In genomic region chr8:123999568-123999967, GRCm38 (mm10) we compare ENCODE assay signal across 15 mouse cellular contexts. TPM values are rescaled to one million over a fixed set of nuclear protein-coding genes. Genes with fewer than 3 reads are reported as not detected.
A peak's percentile ranks its signal among the peaks of the same experiment; 100 is the strongest.
DNase-seq lines count a peak whose midpoint lies in the region; ATAC-seq and TF ChIP-seq lines count a peak whose summit lies in the region.
"Had no signal": no experiment of that assay in that cellular context is flagged by ENCODE, and none has a peak within 500 bp of the region (broad histone marks: within the 10 kb centered on the region; RNA-seq: fewer than 3 reads in every experiment).

No protein-coding gene starts in this region.

- H3K4me2 ChIP-seq in embryonic facial prominence, embryonic 14.5 days (ENCODE audit: low read depth, low read length), result no peak overlapping the region
- H3K4me2 ChIP-seq: forebrain, embryonic 13.5 days; hindbrain, embryonic 14.5 days; liver, embryonic 13.5 days; neural tube, embryonic 12.5 days had no signal

- ATAC-seq in embryonic facial prominence, embryonic 14.5 days (ENCODE audit: low read depth), result peak; percentile 55; the same call in 1 of the 2 replicates
- ATAC-seq in megakaryocyte-erythroid progenitor cell, adult 5-6 weeks (replicated peaks; ENCODE audit: low FRiP score, low TSS enrichment, poor library complexity, severe bottlenecking), result peak; percentile 41; the same call in 1 of the 2 replicates
- ATAC-seq: forebrain, embryonic 13.5 days had no signal

- peak in 1 of 2 experiments; percentile 39 for DNase-seq in heart, adult 2 months
- DNase-seq in heart, adult 8-10 months (ENCODE audit: low spot score), result no peak
- DNase-seq in MN1 (ENCODE audit: low spot score), result peak; percentile 77
- peak; percentile 59 for DNase-seq in embryonic facial prominence, embryonic 14.5 days (ENCODE audit: low spot score)
- DNase-seq in retina, embryonic 14.5 days (ENCODE audit: low spot score), result no peak
- DNase-seq in frontal cortex, postnatal 10 days (ENCODE audit: low spot score in 2 of 2), result no peak
- DNase-seq: cerebellum, postnatal 10 days; kidney, adult 9 months; layer of hippocampus, adult 9-11 months; liver, embryonic 13.5 days; midbrain, embryonic 14.5 days had no signal

- peaks cover 6% of the 10 kb centered on the region for H3K4me1 ChIP-seq in heart, adult 2 months (ENCODE audit: control insufficient read depth, insufficient read depth, low read length)
- H3K4me1 ChIP-seq in embryonic facial prominence, embryonic 14.5 days (ENCODE audit: control insufficient read depth, insufficient read depth, low read length), result no peaks in the 10 kb centered on the region
- H3K4me1 ChIP-seq: forebrain, embryonic 13.5 days; neural tube, embryonic 12.5 days had no signal

- H3K27ac ChIP-seq in heart, adult 2 months, result no peak overlapping the region; the same call in 1 of the 2 replicates
- H3K27ac ChIP-seq in embryonic facial prominence, embryonic 14.5 days (replicated peaks; ENCODE audit: low read depth, low read length), result no peak overlapping the region; the same call in 1 of the 2 replicates
- H3K27ac ChIP-seq: forebrain, embryonic 13.5 days; hindbrain, embryonic 14.5 days; liver, embryonic 13.5 days; neural tube, embryonic 12.5 days had no signal

- no peak overlapping the region for H3K4me3 ChIP-seq in heart, adult 2 months
- H3K4me3 ChIP-seq in embryonic facial prominence, embryonic 14.5 days (ENCODE audit: low read depth, low read length), result no peak overlapping the region
- H3K4me3 ChIP-seq: forebrain, embryonic 13.5 days; liver, embryonic 13.5 days; neural tube, embryonic 12.5 days had no signal

- no peak overlapping the region for H3K9ac ChIP-seq in heart, adult 2 months (ENCODE audit: low read depth, low read length)
- no peak overlapping the region for H3K9ac ChIP-seq in embryonic facial prominence, embryonic 14.5 days (ENCODE audit: low read depth, low read length)
- H3K9ac ChIP-seq: forebrain, embryonic 13.5 days; hindbrain, embryonic 14.5 days; liver, embryonic 13.5 days; neural tube, embryonic 12.5 days had no signal

- H3K36me3 ChIP-seq in heart, adult 2 months (ENCODE audit: control insufficient read depth, insufficient read depth, low read length), result peaks cover 5% of the 10 kb centered on the region
- H3K36me3 ChIP-seq in embryonic facial prominence, embryonic 14.5 days (ENCODE audit: control insufficient read depth, insufficient read depth, low read length), result peaks cover 84% of the 10 kb centered on the region

- intact Hi-C loops in heart, adult 2 months (cut with DNase I), result no loop called here

- no peak for TF ChIP-seq CTCF in heart, adult 2 months (IDR thresholded peaks at IDR 0.05)

- peak; percentile 83 for TF ChIP-seq EP300 in heart, adult 2 months (IDR thresholded peaks at IDR 0.05; ENCODE audit: insufficient read depth, low read depth, low read length)

- no peak for TF ChIP-seq POLR2A in heart, adult 2 months (IDR thresholded peaks at IDR 0.05; ENCODE audit: insufficient read depth, low read depth, low read length)

- no peaks in the 10 kb centered on the region; the same call in 1 of the 2 replicates for H3K79me2 ChIP-seq in heart, adult 2 months (replicated peaks; ENCODE audit: control insufficient read depth, insufficient read depth, low read length)

- WGBS in heart, adult 2 months, result 59% methylated on average over 2 of the region's 2 CpGs
- WGBS in embryonic facial prominence, embryonic 14.5 days, result 66% methylated on average over 2 of the region's 2 CpGs

- H3K9me3 ChIP-seq in embryonic facial prominence, embryonic 14.5 days (ENCODE audit: control insufficient read depth, low read length), result no peaks in the 10 kb centered on the region
- H3K9me3 ChIP-seq: forebrain, embryonic 13.5 days; liver, embryonic 13.5 days; neural tube, embryonic 12.5 days had no signal

- H3K27me3 ChIP-seq in heart, adult 2 months (ENCODE audit: control insufficient read depth, insufficient read depth, low read length), result no peaks in the 10 kb centered on the region
- no peaks in the 10 kb centered on the region for H3K27me3 ChIP-seq in embryonic facial prominence, embryonic 14.5 days (replicated peaks; ENCODE audit: control insufficient read depth, insufficient read depth, low read length)
- H3K27me3 ChIP-seq: forebrain, embryonic 13.5 days; liver, embryonic 13.5 days; neural tube, embryonic 12.5 days had no signal

RNA-seq across cellular contexts. Expression of gene Abcb10, which starts 16.6 kb away (rescaled TPM):
- total RNA-seq in heart, adult 2 months (2021), result 10 to 100 TPM; 40.2 to 44.2 TPM
- polyA plus RNA-seq in heart, adult 2 months (2012; rRNA removed), result 19.1 and 27.6 TPM in 2 replicates
- 10 to 100 TPM; 41.0 to 50.0 (median 45.6) TPM for total RNA-seq in heart, adult 8-10 months (2022)
- 15.8 and 16.7 TPM in 2 replicates for polyA plus RNA-seq in embryonic facial prominence, embryonic 14.5 days (2014; fragmentation: Nextera tagmentation; extraction: Ambion mirVana)
- 45.7 and 47.9 TPM in 2 replicates for total RNA-seq in megakaryocyte-erythroid progenitor cell, adult 5-6 weeks (2014; fragmentation: Nextera tagmentation)
- total RNA-seq in megakaryocyte-erythroid progenitor cell, adult 5-6 weeks (2017), result 23.8 and 39.0 TPM in 2 replicates

RNA-seq across cellular contexts. Expression of gene Taf5l, which starts 21.6 kb away (rescaled TPM):
- total RNA-seq in heart, adult 2 months (2021), result 10 to 100 TPM; 12.0 to 13.2 TPM
- 17.7 and 23.5 TPM in 2 replicates for polyA plus RNA-seq in heart, adult 2 months (2012; rRNA removed)
- total RNA-seq in heart, adult 8-10 months (2022), result 10 to 100 TPM; 14.1 to 15.2 (median 14.5) TPM
- polyA plus RNA-seq in embryonic facial prominence, embryonic 14.5 days (2014; fragmentation: Nextera tagmentation; extraction: Ambion mirVana), result 36.1 and 42.2 TPM in 2 replicates
- 58.2 and 60.6 TPM in 2 replicates for total RNA-seq in megakaryocyte-erythroid progenitor cell, adult 5-6 weeks (2014; fragmentation: Nextera tagmentation)
- total RNA-seq in megakaryocyte-erythroid progenitor cell, adult 5-6 weeks (2017), result 34.3 and 52.8 TPM in 2 replicates

RNA-seq across cellular contexts. Expression of gene Urb2, which starts 21.7 kb away (rescaled TPM):
- total RNA-seq in heart, adult 2 months (2021), result 1 to 10 TPM; 6.2 to 6.3 TPM
- 2.6 and 3.5 TPM in 2 replicates for polyA plus RNA-seq in heart, adult 2 months (2012; rRNA removed)
- 1 to 10 TPM; 4.9 to 7.2 (median 6.5) TPM for total RNA-seq in heart, adult 8-10 months (2022)
- polyA plus RNA-seq in embryonic facial prominence, embryonic 14.5 days (2014; fragmentation: Nextera tagmentation; extraction: Ambion mirVana), result 5.6 and 5.8 TPM in 2 replicates
- total RNA-seq in megakaryocyte-erythroid progenitor cell, adult 5-6 weeks (2014; fragmentation: Nextera tagmentation), result 25.4 and 36.2 TPM in 2 replicates
- total RNA-seq in megakaryocyte-erythroid progenitor cell, adult 5-6 weeks (2017), result 28.0 and 28.1 TPM in 2 replicates

RNA-seq across cellular contexts. Expression of gene Nup133, which starts 50.5 kb away (rescaled TPM):
- total RNA-seq in heart, adult 2 months (2021), result 10 to 100 TPM in 1 of 2 experiments, 1 to 10 TPM in 1; 9.9 to 10.8 TPM
- polyA plus RNA-seq in heart, adult 2 months (2012; rRNA removed), result 7.2 and 12.3 TPM in 2 replicates
- 10 to 100 TPM in 2 of 4 experiments, 1 to 10 TPM in 2; 8.4 to 11.9 (median 10.2) TPM for total RNA-seq in heart, adult 8-10 months (2022)
- polyA plus RNA-seq in embryonic facial prominence, embryonic 14.5 days (2014; fragmentation: Nextera tagmentation; extraction: Ambion mirVana), result 30.4 and 31.8 TPM in 2 replicates
- 37.6 and 47.2 TPM in 2 replicates for total RNA-seq in megakaryocyte-erythroid progenitor cell, adult 5-6 weeks (2014; fragmentation: Nextera tagmentation)
- 35.7 and 36.3 TPM in 2 replicates for total RNA-seq in megakaryocyte-erythroid progenitor cell, adult 5-6 weeks (2017)

Comparison
In these comparisons a context has a peak if more than half of its experiments do, and no peak if none do; other contexts are left out.
1. DNase-seq: peak in MN1 (single experiment) and embryonic facial prominence, embryonic 14.5 days (single experiment); none in heart, adult 8-10 months (single experiment), retina, embryonic 14.5 days (single experiment) and frontal cortex, postnatal 10 days (0 of 2).